Mouse (Mus musculus) bone marrow macrophage, adult 2 months (primary cell): ENCODE data around the gene Cadm2.

ENCODE experiments used
- CTCF ChIP-seq: IDR thresholded peaks from 2 replicates; pipeline ENCODE4 v1.5.1; 2012; ENCODE audit warnings: low read depth, mild to moderate bottlenecking, low read length, moderate library complexity
- POLR2A ChIP-seq: IDR thresholded peaks from 2 replicates; pipeline ENCODE4 v1.6.1; 2012; ENCODE audit warnings: mild to moderate bottlenecking, low read depth, low read length, borderline replicate concordance

GRCm38 (mm10) chr16:67367745-67368144 is 253.0 kb downstream of the Cadm2 start:
- TF ChIP-seq POLR2A, result no peak
- no peak for TF ChIP-seq CTCF
